Mouse (Mus musculus) cerebellum, postnatal 14 days (tissue): ENCODE measurements around the gene Arntl.

Source experiments
- DNase-seq, 2 experiments: peaks; one replicate each; pipeline ENCODE4 v3.0.0; 2021; ENCODE audit warnings: mixed read lengths in 2 of 2

Gene Arntl

GRCm38 (mm10) chr7:113208388-113208753 lies 1.1 kb downstream of the Arntl start:
- peak in 1 of 2 experiments; percentile 44 for DNase-seq

DNA sequence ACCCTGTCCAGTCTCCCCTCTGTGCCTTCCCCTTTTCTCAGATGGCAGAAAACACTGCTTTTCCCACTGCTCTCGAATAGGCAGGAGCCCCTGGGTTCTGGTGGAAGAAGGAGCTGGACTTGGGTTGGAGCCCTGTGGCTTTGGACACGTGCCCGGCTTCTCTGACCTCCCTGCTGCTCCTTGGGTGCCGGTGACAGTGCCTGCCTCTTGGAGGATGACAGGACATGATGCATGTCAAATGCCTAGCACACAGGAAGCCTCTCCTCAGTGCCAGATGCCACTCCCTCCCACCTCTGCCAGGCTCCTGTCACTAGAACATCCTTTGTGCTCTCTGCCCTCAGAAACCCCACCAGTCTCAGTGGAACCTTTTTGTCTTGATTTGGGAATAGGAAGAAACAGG lies 3.2 kb downstream of the Arntl start:
- DNase-seq: peak; percentile 75 to 79

DNA sequence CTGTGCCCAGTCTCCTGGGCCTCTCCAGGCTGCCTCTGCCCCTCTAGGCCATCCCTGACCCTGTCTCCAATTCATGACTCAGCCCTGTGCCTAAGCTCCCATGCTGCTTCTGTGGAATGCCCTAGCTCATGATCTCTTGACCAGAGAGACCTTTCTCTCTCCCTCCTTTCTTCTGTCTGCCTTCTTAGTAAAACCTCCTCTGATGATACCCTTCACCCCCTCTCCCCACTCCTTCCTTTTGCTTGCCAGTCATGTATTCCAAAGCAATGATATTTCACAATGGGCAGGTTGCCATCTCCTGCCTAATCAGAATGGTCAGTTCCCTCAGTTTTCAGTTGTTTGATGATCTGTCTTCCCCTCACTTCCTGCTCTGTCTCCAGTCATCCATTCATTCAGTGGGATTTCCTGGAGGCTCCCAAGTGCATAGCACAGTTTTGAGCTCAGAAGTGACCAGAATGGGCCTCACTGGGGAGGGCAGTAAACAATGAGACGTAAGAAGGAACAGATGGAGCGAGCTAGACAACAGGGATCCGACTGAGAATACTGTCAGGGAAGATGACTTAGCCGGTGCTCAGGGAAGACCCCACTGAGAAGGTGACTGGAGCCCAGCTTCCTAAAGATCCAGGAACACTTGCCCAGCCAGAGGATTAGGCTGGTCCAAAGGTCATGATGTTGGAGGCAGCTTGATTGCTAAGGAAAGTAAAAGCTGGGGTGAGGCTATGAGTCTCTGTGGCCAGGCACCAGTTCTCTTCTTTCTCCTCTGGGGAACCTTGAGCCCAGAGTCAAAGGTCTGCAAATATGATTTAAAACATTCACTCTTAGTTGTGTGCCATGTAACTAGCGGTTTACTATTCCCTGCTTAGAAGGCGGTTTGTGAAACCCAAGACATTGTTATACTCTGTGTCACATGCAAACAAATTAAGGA lies 7.2 kb downstream of the Arntl start:
- DNase-seq: peak; percentile 38 to 63

- DNase-seq: no peak
Measured at GRCm38 (mm10) chr7:113216152-113216551, 8.9 kb downstream of the Arntl start.

DNA sequence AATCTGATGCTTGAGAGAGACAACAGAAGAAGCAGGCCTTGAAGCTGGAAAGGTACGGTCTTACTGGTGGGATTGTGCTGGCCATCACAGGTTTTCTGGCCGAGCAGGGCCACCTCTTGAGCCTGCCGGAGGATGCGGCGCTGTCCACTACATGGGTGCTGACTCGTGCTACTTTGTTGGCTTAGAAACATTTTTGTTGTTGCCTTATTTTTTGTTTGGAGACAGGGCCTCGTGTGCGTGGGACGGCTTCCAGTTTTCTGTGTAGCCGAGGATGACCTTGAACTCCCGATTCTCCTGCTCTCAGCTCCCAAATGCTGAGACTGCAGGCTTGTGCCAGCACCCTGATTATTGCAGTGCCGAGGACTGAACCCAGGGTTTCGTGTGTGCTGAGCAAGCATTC lies 12.2 kb downstream of the Arntl start:
- no peak for DNase-seq

DNA sequence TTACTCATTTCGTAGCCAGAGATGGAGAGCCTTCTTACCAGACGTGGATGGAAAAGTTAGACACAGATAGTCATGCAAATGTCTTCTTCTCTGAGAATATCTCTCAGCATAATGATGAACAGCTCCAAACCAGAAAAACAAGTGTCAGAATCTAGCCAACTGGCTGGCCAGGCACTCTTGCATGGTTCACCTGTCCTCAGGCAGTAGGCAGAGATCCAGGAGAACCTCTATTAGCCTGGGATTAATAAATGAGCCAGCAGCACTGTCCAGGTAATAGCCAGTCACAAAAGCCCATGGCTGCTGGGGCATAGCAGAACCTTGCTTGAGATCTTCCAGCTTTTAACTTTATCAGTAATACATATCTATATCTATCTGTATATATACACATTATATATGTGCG lies 12.6 kb downstream of the Arntl start:
- DNase-seq: peak; percentile 52 to 53

GRCm38 (mm10) chr7:113220691-113221238 lies 13.5 kb downstream of the Arntl start:
- no peak for DNase-seq

DNA sequence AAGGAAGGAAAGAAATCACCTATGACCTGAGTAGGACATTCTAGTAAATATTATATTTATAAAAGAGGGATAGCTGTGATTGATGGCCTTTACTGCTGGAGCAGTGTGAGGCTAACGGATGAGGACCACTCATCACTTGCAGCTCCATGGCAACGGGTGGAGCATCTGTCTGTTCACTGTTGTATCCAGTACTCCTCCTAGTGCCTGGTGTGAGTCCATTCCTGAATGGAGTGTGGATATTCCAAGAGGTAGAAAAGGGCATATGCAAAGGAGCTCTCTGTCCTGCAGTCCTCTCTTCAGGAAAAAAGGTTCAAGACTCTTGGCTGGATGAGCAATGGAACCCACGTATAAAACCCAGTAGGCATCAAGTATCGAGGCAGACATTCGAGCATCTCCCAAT lies 15.6 kb downstream of the Arntl start:
- DNase-seq: no peak

GRCm38 (mm10) chr7:113224620-113225019 lies 17.4 kb downstream of the Arntl start:
- DNase-seq: no peak

GRCm38 (mm10) chr7:113228498-113228897 lies 21.2 kb downstream of the Arntl start:
- DNase-seq: no peak

- no peak for DNase-seq
Measured at GRCm38 (mm10) chr7:113236135-113236534, 28.9 kb downstream of the Arntl start.

GRCm38 (mm10) chr7:113238365-113238764 lies 31.1 kb downstream of the Arntl start:
- DNase-seq: no peak

GRCm38 (mm10) chr7:113239448-113240130 lies 32.3 kb downstream of the Arntl start:
- no peak for DNase-seq

DNA sequence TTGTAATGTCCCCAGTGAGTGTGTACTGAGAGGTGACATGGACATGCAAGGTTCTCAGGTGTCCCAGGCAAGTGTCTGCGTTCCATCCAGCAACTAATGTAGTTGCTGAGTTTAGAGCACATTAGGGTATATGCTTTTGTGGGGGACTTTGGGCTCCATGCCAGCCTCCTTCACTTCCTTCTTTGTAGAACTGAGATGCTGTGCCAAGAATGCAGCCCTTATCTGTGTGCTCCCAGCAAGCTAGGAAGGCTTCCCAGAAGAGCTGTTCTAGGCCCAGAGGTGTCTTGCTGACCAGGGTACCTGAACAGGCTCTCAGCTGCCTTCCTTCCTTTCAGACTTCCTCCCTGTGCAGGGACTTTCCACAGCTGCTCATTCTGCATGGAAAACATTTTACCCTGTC lies 33.2 kb downstream of the Arntl start:
- no peak for DNase-seq

GRCm38 (mm10) chr7:113241901-113242661 lies 34.8 kb downstream of the Arntl start:
- DNase-seq: peak; percentile 77 to 82

GRCm38 (mm10) chr7:113242688-113243087 lies 35.4 kb downstream of the Arntl start:
- peak; percentile 96 to 97 for DNase-seq

- no peak for DNase-seq
Measured at GRCm38 (mm10) chr7:113245144-113245543, 37.9 kb downstream of the Arntl start.

DNA sequence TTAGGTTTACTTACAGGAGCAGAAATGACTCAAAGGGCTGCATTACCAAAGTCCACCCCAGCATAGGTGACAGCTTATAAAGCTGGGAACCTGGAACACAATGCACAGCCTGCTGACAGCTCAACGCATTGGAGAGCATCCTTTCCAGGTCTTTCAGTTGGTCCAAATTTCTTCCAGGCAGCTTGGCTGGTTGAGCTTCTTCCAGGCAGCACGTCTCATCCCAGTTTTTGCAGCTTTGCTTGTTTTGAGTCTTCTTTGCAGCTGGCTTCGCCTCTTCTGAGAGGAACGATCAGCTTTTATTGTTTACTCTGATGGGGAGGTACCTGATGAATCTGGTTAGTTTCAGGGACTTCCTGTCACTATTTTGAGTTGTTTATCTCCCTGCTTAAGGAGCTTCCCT lies 39.2 kb downstream of the Arntl start:
- no peak for DNase-seq

- no peak for DNase-seq
Measured at GRCm38 (mm10) chr7:113247167-113247566, 39.9 kb downstream of the Arntl start.

DNA sequence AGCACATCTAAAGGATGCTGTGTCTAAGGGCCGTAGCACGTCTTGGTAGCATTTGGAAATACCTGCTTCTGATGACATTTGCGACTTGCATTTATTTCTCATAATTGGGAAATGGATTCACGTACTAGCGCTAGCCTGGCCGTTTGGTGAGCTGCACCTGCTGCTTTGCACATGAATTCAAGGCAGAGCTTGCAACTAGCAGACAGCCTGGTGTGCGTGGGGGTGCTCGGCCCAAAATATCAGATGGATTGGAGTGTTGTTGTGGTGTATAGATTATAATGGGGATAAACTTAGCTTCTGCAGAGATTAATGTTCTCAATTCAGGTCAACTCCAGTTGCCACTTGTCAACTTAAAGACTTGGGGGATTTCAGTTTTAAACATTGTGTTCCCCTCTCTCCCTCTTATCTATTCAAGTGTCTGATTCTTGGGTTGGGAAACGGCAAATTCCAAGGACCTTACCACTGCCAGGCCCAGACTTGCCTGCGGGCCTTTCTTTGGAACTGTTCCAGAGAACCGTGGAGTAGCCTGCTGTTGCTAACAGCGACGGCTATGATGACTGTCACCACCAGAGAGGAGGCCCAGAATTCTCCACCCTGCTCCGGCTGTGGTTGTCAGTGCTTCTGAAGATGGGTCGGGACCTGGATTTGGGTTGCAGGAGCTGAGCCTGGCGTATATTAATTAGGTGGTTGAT lies 42.0 kb downstream of the Arntl start:
- peak; percentile 85 to 90 for DNase-seq

- peak; percentile 71 to 77 for DNase-seq
Measured at GRCm38 (mm10) chr7:113250433-113250991, 43.2 kb downstream of the Arntl start.

GRCm38 (mm10) chr7:113251001-113251400 lies 43.7 kb downstream of the Arntl start:
- DNase-seq: peak; percentile 77 to 85
